Mouse (Mus musculus) lung, postnatal 10 days (tissue): ENCODE measurements around the gene Hist1h1e.
A peak's percentile ranks its signal among the peaks of the same experiment; 100 is the strongest.
"Not testable (repeated sequence)": the region's sequence is repeated elsewhere in the genome, so short reads cannot be mapped to it uniquely, and the experiment has no call there.

ENCODE experiments used
- DNase-seq: peaks from one replicate; pipeline ENCODE4 v3.0.0; 2021

The Hist1h1e gene

DNA sequence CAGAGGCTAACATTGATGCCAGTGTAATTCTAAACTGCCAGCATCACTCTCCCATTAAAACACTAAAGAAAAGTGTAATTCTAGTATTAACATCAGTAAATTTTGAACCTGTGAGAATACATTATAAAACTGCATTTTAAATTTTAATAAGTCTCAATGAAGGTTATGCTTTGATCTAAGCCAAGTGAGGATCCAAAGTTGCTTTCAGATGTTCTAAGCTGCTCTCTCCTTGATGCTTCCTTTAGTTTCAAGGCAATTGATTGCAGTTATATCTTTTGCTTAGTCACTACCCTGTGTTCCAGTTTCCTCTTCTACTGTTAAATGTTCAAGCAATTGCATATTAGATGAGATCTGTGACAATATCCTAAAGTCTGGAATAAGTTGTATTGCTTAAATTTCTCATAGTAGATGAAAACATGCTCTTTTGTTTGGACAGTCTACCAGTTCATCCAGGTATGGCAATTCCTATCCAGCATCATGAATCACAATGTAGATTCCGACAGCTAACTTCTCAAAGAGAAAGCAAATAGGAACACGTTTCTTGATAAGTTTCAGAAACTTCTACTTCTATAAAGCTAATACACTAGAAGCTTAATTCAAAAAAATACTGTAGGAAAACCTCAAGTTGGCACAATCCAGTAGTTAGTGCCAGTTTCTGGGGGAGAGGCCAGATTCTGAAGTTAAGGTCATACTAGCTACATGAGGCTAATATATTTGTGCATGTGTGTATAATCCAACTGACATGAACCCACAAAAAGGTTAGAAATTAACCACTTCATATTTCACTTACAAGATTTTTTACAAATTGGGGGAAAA lies 49.9 kb downstream of the Hist1h1e start:
- DNase-seq, result no peak

DNA sequence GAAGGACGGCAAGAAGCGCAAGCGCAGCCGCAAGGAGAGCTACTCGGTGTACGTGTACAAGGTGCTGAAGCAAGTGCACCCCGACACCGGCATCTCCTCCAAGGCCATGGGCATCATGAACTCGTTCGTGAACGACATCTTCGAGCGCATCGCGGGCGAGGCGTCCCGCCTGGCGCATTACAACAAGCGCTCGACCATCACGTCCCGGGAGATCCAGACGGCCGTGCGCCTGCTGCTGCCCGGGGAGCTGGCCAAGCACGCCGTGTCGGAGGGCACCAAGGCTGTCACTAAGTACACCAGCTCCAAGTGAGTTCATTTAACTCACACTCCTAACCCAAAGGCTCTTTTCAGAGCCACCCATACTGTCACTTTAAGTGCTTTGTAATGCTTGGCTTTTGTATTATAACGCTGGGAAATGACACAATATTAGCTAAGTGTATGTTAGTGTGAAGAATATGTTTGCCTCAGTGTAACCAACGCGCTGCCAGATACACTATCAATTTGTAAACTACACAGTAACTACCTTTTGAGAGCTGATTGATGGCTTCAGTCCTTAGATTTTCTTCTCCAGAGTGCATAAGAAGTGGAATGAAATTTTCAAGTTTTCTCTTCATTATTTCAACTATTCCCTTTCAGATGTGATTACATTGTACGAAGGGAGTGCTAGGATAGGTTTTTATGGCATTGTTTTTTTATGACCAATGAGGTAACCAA lies 50.7 kb downstream of the Hist1h1e start:
- DNase-seq, result not testable (repeated sequence)

DNA sequence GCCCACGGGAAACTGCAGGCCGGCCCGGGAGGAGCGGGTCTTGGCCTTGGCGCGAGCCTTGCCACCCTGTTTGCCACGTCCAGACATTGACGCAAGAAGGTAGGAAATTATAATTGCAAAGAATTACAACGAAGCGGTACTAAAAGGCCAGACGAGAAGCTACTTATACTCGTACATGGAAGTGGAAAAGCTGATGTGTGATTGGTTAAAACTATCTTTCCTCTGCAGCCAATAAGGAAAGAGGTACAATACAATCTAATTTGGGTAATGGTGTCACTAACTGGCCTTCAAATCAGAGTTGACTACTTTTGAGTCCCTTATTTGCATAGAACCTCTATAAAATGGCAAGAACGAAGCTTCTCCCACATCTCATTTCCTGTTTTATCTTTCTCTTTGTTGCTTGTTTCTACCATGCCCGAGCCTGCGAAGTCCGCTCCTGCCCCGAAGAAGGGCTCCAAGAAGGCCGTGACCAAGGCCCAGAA lies 51.3 kb downstream of the Hist1h1e start, which contains the start of the genes Hist1h2ae and Hist1h2bg:
Gene Hist1h2ae, minus strand, starts transcription at position 199 of the 482 bp plus-strand sequence.
Gene Hist1h2bg, plus strand, starts transcription at position 375 of the 482 bp plus-strand sequence.
- DNase-seq, result peak; percentile 68
